Mouse (Mus musculus): Measurements from ENCODE around the gene Gm20683.

The Gm20683 gene

DNA sequence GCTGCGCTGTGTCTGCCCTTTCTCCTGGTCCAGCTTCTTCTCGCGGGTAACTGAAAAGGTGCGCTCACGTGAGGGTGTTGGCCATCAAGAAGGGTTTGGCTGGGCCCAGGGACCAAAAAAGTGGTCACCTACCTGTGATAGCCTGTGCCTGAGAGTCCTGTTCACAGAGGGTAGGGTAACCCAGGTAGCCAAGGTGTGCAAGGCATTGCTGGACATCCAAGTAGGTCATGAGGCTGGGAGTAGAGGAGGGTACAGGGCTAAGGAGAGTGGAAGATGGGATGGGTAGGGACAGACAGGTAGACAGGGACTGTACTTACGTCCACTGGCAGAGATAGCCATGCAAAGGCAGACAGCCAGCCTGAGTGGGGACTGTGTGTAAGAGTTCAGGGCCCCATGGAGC lies 1.0 kb downstream of the Gm20683 start:
- no peak for DNase-seq (ENCODE audit: low read depth, low spot score)
- Histone ChIP-seq H3K27me3 (ENCODE audit: control insufficient read depth, insufficient read depth, low read length, poor library complexity, severe bottlenecking) (no peaks in the 10 kb centered on the region), H3K36me3 (ENCODE audit: control insufficient read depth, insufficient read depth, low read length, poor library complexity, severe bottlenecking) (peaks cover 5% of the 10 kb centered on the region; the same call in 1 of the 2 replicates)

DNA sequence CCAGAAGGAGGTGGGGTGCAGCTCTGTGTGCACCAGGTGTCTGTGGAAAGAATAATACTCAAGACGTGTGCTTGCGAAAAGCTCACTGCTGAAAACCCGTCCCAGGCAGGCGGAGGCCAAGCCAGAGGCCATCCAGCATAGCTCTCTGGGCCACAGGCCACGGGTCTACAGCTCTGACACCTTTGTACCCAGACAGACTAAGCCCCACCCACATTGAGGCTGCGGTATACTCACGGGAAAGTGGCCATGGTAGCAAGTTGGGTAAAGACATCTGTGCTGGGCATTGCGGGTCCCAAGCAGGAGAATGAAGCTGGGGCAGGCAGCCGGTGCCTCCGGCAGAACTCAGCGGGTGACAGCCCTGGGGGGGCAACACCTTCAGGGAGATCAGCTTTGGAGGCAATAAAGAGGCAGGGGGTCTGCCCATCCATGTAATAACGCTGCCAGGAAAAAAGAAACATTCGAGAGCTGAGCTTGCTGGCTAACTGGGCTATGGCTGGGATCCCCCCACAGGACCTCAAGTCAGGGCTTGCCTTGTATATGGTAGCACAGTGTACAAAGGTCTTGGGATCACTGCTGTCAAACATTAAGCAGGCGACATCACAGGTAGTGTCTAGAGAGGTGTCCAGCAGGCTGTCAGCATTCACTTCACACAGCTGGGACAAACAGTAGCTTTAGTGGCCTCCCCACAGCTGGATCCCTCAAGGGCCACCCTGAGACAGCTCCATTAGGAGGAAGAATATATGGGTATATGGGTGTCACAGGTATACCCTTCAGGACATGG lies 1.9 kb downstream of the Gm20683 start:
- H3K36me3 ChIP-seq (ENCODE audit: control insufficient read depth, insufficient read depth, low read length, poor library complexity, severe bottlenecking) = peaks cover 5% of the 10 kb centered on the region; the same call in 1 of the 2 replicates
- H3K27me3 ChIP-seq (ENCODE audit: control insufficient read depth, insufficient read depth, low read length, poor library complexity, severe bottlenecking) = no peaks in the 10 kb centered on the region
- no peak for DNase-seq (ENCODE audit: low read depth, low spot score)

DNA sequence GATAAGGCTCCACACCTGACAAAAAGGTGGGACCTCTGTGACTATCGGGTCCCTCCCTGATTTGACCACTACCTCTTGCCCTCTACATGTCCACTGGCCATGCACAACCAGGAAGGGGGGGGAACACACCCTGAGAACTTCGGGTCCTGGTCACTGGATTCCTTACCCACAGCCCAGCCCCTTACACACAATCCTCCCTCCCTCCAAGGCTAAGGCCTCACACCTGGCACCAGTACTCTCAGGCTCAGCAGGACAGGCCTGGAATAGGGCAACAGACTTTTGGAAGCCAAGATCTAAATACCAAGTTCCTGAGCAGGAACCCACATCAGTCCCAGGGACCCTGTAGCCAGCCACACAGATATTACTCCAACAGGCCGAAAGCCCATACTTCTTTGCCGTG lies 2.7 kb downstream of the Gm20683 start:
- peaks cover 5% of the 10 kb centered on the region; the same call in 1 of the 2 replicates for H3K36me3 ChIP-seq (ENCODE audit: control insufficient read depth, insufficient read depth, low read length, poor library complexity, severe bottlenecking)
- H3K27me3 ChIP-seq (ENCODE audit: control insufficient read depth, insufficient read depth, low read length, poor library complexity, severe bottlenecking) = no peaks in the 10 kb centered on the region
- no peak for DNase-seq (ENCODE audit: low read depth, low spot score)

DNA sequence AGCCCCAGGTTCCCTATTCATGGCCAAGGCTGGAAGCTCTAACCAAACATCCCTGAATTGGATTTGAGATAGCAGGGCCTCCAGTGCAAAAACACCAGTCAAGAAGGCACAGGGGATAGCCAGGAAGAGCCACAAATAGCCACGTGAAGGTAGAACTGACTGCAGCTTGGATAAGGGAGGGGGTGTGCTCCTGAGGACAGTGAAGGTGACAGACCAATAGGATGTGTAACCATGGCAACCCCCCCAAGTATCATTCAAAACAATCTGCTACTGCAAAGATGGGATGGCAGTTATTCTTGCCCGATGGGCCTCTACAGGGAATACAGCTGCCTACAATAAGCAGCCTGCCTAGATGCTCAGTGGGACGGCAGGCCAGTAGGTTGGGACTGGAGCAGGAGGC lies 4.0 kb downstream of the Gm20683 start:
- peaks cover 5% of the 10 kb centered on the region; the same call in 1 of the 2 replicates for H3K36me3 ChIP-seq (ENCODE audit: control insufficient read depth, insufficient read depth, low read length, poor library complexity, severe bottlenecking)
- H3K27me3 ChIP-seq (ENCODE audit: control insufficient read depth, insufficient read depth, low read length, poor library complexity, severe bottlenecking) = no peaks in the 10 kb centered on the region
- DNase-seq (ENCODE audit: low read depth, low spot score) = no peak

DNA sequence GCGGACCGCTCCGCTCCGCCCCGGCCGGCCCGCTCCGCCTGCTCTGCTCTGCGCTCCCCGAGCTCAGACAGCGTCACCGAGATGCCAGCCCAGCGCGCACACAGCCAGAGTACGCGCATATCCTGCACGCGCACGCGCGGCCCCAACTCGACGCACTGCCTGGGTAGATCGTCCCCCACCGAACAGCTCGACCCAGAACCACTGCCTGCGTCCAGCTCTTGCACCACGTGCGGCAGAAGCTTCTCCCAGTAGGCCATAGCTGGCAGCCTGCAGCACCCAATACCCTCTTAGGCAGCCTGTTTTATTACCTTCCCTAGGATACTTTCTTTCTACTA lies 4.5 kb downstream of the Gm20683 start, which contains the start of gene Rhbdl1:
Gene Rhbdl1 (minus strand): TSS at position 220 of the 335 bp plus-strand sequence.
- peaks cover 5% of the 10 kb centered on the region; the same call in 1 of the 2 replicates for H3K36me3 ChIP-seq (ENCODE audit: control insufficient read depth, insufficient read depth, low read length, poor library complexity, severe bottlenecking)
- H3K27me3 ChIP-seq (ENCODE audit: control insufficient read depth, insufficient read depth, low read length, poor library complexity, severe bottlenecking) = no peaks in the 10 kb centered on the region
- peak; percentile 41 for DNase-seq (ENCODE audit: low read depth, low spot score)

DNA sequence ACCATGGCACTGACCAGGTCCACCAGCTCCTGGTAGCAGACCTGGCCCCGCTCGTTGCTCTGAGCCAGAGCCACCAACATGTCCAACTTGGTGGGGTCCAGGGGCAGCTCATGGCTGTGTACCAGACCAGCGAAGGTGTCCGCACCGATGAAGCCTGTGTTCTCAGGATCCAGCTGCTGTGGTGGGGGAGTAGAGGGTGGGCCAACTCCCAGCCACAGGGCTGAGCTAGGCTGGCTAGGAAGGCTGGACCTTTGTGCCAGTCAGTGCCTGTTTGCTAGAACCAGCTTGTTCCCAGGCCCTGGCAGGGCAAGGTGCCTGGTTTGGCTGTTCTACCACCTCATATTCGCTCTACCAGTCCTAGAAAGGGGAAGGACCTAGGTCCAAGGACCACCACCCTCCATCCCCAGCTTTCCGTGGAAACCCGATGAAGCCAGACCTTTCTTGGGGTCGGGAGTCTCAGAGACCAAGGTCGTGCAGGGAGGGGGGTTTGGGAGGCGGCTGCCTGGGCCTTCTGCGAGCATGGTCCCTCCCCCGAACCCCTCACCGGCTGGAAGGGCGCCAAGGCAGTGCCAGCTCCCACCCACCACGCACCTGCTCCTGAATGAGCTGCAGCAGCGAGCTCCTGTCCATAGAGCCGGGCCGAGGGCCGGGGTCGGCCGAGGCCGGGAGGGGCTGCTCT lies 5.0 kb downstream of the Gm20683 start:
- H3K36me3 ChIP-seq (ENCODE audit: control insufficient read depth, insufficient read depth, low read length, poor library complexity, severe bottlenecking) = peaks cover 5% of the 10 kb centered on the region; the same call in 1 of the 2 replicates
- H3K27me3 ChIP-seq (ENCODE audit: control insufficient read depth, insufficient read depth, low read length, poor library complexity, severe bottlenecking) = no peaks in the 10 kb centered on the region
- DNase-seq (ENCODE audit: low read depth, low spot score) = no peak

DNA sequence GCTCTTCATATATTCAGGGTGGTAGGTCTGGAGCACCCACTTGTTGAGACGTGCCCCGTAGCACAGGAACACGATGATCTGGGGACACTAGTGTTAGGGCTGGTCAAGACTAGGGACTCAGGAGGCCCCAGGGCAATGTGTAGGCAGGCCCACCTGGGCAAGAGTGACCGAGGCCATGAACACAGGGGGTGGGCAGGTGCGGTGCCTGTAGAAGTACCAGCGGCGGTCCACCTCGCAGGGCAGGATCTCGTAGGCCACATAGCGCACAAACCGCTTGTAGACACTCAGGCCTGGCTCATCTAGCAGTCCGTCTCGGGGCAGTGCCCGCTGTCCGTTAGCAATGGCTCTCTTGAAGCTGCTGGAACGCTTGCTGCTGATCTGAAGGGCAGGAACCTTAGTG lies 5.7 kb downstream of the Gm20683 start:
- H3K27me3 ChIP-seq (ENCODE audit: control insufficient read depth, insufficient read depth, low read length, poor library complexity, severe bottlenecking) = no peaks in the 10 kb centered on the region
- DNase-seq (ENCODE audit: low read depth, low spot score) = no peak
- H3K36me3 ChIP-seq (ENCODE audit: control insufficient read depth, insufficient read depth, low read length, poor library complexity, severe bottlenecking) = peaks cover 5% of the 10 kb centered on the region; the same call in 1 of the 2 replicates

DNA sequence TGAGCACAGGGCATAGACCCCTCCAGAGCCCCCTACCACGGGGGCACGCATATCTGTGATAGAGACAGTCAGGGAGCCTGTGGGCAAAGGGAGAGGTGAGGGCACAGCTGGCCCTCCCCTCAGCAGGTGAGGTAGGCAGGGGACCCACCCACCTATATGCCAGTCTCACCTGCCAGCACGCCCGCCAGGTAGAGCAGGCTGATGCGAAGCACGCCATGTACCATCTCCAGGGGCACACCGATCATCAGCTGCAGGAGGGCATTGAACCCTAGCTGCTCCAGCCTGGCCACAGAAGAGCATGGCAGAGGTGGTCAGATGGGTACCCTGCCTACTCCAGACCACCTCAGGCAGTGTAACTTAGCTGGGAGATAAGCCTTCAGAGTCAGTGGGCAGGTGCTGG lies 6.3 kb downstream of the Gm20683 start:
- no peak for DNase-seq (ENCODE audit: low read depth, low spot score)
- Histone ChIP-seq H3K36me3 (ENCODE audit: control insufficient read depth, insufficient read depth, low read length, poor library complexity, severe bottlenecking) (peaks cover 8% of the 10 kb centered on the region; the same call in 1 of the 2 replicates), H3K27me3 (ENCODE audit: control insufficient read depth, insufficient read depth, low read length, poor library complexity, severe bottlenecking) (no peaks in the 10 kb centered on the region)

DNA sequence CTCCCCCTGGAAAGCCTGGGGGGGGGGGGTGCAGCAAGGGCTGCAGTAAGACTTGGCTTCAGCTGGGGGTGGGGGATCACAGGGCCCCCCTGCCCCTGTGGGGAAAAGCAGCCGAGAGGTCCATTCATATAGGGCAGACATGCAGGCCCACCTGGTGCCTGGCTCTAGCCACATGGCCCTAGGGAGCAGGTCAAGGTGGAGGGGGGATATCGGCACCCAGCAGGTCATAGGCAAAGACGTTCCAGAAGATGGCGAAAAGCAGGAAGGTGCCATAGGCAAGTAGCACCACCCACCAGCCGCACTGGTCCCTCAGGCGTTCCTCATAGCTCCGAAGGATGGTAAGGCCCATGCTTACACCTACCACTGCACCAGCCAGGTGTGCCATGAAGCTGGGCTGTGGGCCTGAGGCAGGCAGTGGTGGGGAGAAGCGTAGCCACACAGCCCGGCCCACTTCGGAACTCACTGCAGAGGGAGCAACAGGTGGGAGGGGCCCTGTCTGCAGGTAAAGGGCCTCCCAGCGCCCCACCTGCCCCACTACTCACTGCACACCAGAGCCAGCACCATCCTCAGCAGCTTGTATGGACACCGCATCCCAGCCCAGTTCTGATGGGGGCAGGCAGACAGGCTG lies 6.9 kb downstream of the Gm20683 start:
- DNase-seq (ENCODE audit: low read depth, low spot score) = no peak
- peaks cover 8% of the 10 kb centered on the region; the same call in 1 of the 2 replicates for H3K36me3 ChIP-seq (ENCODE audit: control insufficient read depth, insufficient read depth, low read length, poor library complexity, severe bottlenecking)
- no peaks in the 10 kb centered on the region for H3K27me3 ChIP-seq (ENCODE audit: control insufficient read depth, insufficient read depth, low read length, poor library complexity, severe bottlenecking)

DNA sequence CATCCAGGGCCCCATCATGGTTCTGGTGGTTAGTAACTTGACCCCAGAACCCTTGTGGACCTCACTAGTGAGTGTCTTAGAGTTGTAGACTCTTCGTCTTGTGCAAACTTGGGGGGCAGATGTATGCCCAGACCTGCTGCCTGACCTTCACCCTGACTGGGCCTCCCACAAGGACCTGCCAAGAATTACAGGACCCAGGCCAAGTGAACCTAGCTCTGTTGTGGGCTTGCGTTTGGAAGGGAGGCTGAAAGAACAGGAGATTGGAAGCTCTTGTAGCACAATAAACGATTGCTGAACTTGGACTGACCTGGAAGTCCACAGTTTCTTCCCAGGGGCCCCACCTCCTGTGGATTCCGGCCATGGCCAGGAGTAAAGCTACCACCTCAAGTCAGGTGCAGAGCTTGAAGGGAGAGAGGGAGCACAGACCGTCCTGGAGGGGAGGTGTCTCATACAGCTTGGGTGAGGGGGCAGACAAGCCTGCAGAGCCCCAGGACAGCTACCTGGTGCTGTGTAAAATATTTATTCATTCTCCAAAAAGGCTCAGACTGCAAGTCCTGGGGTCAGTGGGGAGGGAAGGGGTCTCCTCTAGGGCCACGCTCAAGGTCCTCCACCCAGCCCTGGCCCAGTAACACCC lies 7.5 kb downstream of the Gm20683 start:
- Histone ChIP-seq H3K27me3 (ENCODE audit: control insufficient read depth, insufficient read depth, low read length, poor library complexity, severe bottlenecking) (no peaks in the 10 kb centered on the region), H3K36me3 (ENCODE audit: control insufficient read depth, insufficient read depth, low read length, poor library complexity, severe bottlenecking) (peaks cover 6% of the 10 kb centered on the region; the same call in 1 of the 2 replicates)
- DNase-seq (ENCODE audit: low read depth, low spot score) = no peak

DNA sequence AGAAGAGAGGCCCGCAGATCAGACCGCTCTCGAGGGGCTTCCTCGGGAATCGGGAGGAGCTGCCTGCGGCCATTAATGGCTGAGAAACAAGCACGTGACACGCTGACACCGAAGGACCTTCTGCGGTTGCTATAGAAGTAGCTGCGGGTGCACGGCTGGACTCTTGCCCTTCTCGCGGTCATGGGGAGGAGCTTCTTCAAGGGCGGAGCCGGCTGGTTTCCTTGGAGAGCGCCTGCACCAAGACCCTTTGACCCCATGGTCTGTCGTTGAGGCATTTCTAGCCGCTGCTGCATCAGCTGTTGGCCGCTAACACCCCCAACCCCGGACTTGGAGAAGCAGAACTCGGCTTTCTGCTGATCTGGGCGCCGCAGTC lies 8.3 kb downstream of the Gm20683 start, which contains the start of gene Stub1:
Gene Stub1 (minus strand): TSS at position 114 of the 373 bp plus-strand sequence.
- H3K36me3 ChIP-seq (ENCODE audit: control insufficient read depth, insufficient read depth, low read length, poor library complexity, severe bottlenecking) = peaks cover 6% of the 10 kb centered on the region; the same call in 1 of the 2 replicates
- H3K27me3 ChIP-seq (ENCODE audit: control insufficient read depth, insufficient read depth, low read length, poor library complexity, severe bottlenecking) = no peaks in the 10 kb centered on the region
- no peak for DNase-seq (ENCODE audit: low read depth, low spot score)

DNA sequence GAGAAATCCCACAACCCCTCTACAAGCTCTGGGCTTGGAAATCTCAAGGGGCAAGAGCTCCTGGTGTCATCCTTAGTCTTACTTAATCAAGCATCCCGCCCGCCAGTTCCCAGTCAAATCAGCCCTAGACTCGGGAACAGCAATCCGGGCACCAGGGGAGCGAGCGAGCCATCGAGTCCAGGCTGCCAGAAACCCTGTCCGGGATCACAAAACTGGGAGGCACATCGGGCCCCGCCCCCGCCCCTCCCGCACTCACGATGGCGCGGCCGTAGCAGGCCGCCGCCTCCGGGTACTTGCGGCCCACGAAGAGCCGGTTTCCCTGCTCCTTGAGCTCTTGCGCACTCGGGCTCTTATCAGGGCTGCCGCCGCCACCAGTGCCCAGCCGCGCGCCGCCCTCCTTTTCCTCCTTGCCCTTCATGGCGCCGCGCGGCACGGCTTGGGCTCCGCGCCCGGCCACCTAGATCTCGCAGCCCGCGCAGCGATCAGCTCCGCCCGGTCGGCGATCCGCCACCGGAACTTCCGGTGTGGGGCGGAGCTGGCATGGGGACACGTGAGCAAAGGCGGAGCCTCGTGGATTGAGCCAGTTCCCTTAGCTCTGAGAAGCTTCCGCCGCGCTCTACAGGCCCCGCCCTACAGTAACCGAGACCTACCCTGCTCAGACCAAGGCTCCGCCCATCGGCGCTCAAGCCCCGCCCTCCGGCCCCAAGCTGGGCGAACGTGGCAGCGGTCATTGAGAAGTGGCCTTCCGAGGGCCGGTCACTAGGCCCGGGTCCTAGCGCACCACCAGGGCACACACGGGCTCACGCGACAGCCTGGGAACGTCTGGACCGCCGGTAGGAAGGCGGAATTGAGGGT lies 8.9 kb downstream of the Gm20683 start:
- peak; percentile 99 for DNase-seq (ENCODE audit: low read depth, low spot score)
- no peaks in the 10 kb centered on the region for H3K27me3 ChIP-seq (ENCODE audit: control insufficient read depth, insufficient read depth, low read length, poor library complexity, severe bottlenecking)
- H3K36me3 ChIP-seq (ENCODE audit: control insufficient read depth, insufficient read depth, low read length, poor library complexity, severe bottlenecking) = peaks cover 6% of the 10 kb centered on the region; the same call in 1 of the 2 replicates

DNA sequence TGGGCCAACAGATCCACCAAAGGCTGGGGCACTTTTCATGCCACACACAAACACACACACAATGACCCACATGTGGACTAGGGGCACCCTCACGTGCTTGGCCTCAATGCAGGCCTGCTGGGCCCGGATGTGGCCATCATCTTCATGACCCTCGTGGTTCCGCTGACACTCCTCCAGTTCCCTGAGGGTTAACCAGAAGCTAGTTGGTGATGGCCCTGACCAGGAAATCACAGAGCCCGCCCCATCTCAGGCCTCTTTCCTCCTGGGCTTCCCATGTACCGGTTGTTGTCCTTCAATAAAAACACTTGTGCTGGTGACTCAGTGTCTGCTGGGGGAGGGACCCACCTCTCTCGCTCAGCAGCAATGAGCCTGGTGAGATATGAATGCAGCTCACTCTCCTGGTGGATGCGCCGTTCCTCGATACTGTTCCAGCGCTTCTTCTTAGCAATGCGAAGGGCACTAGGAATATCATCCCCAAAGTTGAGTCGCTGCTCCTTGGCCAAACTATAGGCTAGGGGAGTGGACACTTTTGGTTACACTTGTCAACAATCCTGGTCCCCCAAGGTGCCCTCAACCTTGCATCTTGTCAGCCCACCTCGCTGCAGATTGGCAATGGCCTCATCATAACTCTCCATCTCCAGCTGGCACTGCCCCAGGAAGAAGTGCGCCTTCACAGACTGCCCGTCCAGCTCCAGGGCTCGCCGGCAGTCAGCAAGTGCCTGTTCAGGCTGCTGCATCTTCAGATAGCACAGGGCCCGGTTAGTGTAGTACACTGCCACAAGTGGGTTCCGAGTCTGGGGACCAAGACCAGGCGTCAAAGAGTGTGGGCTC lies 9.9 kb downstream of the Gm20683 start:
- no peak for DNase-seq (ENCODE audit: low read depth, low spot score)
- H3K27me3 ChIP-seq (ENCODE audit: control insufficient read depth, insufficient read depth, low read length, poor library complexity, severe bottlenecking) = no peaks in the 10 kb centered on the region
- H3K36me3 ChIP-seq (ENCODE audit: control insufficient read depth, insufficient read depth, low read length, poor library complexity, severe bottlenecking) = peaks cover 6% of the 10 kb centered on the region; the same call in 1 of the 2 replicates

All from splenic B cell, adult 2 months (primary cell).